Mouse (Mus musculus) limb, embryonic 11.5 days (tissue): ENCODE measurements around the gene Csn1s2b. TPM values are rescaled to one million over a fixed set of nuclear protein-coding genes. Genes with fewer than 3 reads are reported as not detected.

Experiments
- ATAC-seq: fragments of 200-750 bp; cut with Nextera tagmentation; 2 replicates; pipeline ENCODE4 v1.8.0; 2017; ENCODE audit warnings: low read depth; ENCODE audit not compliant: insufficient number of reproducible peaks, low FRiP score, low TSS enrichment
- DNase-seq: peaks from one replicate; pipeline ENCODE4 v3.0.0-alpha.2; 2015; ENCODE audit warnings: low spot score
- H3K27ac ChIP-seq: fragments of 300-500 bp; sonication (generic); replicated peaks from 2 replicates; pipeline ENCODE4 v1.5.1; 2014; ENCODE audit warnings: low read depth, mild to moderate bottlenecking, low read length
- H3K27me3 ChIP-seq: fragments of 300-500 bp; sonication (generic); 2 replicates; pipeline ENCODE4 v1.6.1; 2014; ENCODE audit warnings: mild to moderate bottlenecking, low read length, mixed read lengths; ENCODE audit not compliant: control insufficient read depth, insufficient read depth
- H3K36me3 ChIP-seq: fragments of 300-500 bp; sonication (generic); 2 replicates; pipeline ENCODE4 v1.6.1; 2014; ENCODE audit warnings: mild to moderate bottlenecking, low read length, moderate library complexity, mixed read lengths; ENCODE audit not compliant: control insufficient read depth, insufficient read depth
- H3K4me1 ChIP-seq: fragments of 300-500 bp; sonication (generic); 2 replicates; pipeline ENCODE4 v1.6.1; 2014; ENCODE audit warnings: low read length, mixed read lengths; ENCODE audit not compliant: control insufficient read depth, insufficient read depth
- H3K4me2 ChIP-seq: fragments of 300-500 bp; sonication (generic); 2 replicates; pipeline ENCODE4 v1.6.1; 2014; ENCODE audit warnings: low read depth, mild to moderate bottlenecking, moderate library complexity; ENCODE audit not compliant: severe bottlenecking
- H3K4me3 ChIP-seq: fragments of 300-500 bp; sonication (generic); 2 replicates; pipeline ENCODE4 v1.5.1; 2014; ENCODE audit warnings: low read depth, low read length
- H3K9ac ChIP-seq: fragments of 300-500 bp; sonication (generic); 2 replicates; pipeline ENCODE4 v1.6.1; 2014; ENCODE audit warnings: mild to moderate bottlenecking, low read length
- H3K9me3 ChIP-seq: fragments of 300-500 bp; sonication (generic); 2 replicates; pipeline ENCODE4 v1.6.1; 2016; ENCODE audit warnings: low read length; ENCODE audit not compliant: control insufficient read depth
- WGBS: fragments of 180-500 bp; shearing (Covaris S2); extraction: QIAGEN DNeasy Blood & Tissue Kit; methylation state at CpG from one replicate; pipeline ENCODE4 v1.1.7; 2014; 5-methylcytosine and 5-hydroxymethylcytosine counted together
- polyA plus RNA-seq: library from polyadenylated mRNA; unstranded; fragments of >200 nt; fragmentation: Nextera tagmentation; extraction: Ambion mirVana; gene quantifications from 2 replicates; pipeline ENCODE4 v1.2.1, GENCODE M21; 2014

Csn1s2b gene
- polyA plus RNA-seq, 1 experiment from 2014 or later = not detected

DNA sequence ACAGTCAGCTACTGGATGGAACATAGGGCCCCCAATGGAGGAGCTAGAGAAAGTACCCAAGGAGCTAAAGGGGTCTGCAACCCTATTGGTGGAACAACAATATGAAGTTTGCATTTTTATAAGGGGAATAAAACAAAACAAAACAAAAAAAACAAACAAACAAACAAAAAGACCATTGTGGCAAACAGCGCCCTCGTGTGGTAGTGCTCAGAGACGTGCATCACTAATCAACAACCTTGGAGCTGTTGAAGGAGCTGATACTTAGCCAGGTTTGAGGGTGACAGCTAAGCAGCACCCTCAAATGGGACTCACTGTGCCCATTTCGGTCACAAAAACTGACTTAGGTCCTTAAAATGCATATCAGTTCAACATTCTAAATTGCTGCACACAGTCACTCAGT, 63.5 kb downstream of the Csn1s2b start:
- no peaks in the 10 kb centered on the region for H3K36me3 ChIP-seq
- peak; percentile 25 for DNase-seq
- H3K4me3 ChIP-seq = no peak overlapping the region
- no peak overlapping the region for H3K4me2 ChIP-seq
- no peak overlapping the region for H3K9ac ChIP-seq
- no peak overlapping the region for H3K27ac ChIP-seq
- H3K9me3 ChIP-seq = no peaks in the 10 kb centered on the region
- H3K27me3 ChIP-seq = no peaks in the 10 kb centered on the region
- H3K4me1 ChIP-seq = no peaks in the 10 kb centered on the region
- ATAC-seq = no peak
- WGBS = 26% methylated on average over 4 of the region's 4 CpGs

Other genes starting within 250 kb of the Csn1s2b start
- not detected in 2 replicates for gene Sult1d1, start 239.1 kb upstream of the Csn1s2b start, polyA plus RNA-seq
- not detected in 2 replicates for gene Sult1e1, start 216.5 kb upstream of the Csn1s2b start, polyA plus RNA-seq
- gene Csn1s1, start 141.9 kb upstream of the Csn1s2b start, polyA plus RNA-seq = not detected in 2 replicates
- gene Csn2, start 108.5 kb upstream of the Csn1s2b start, polyA plus RNA-seq = not detected in 2 replicates
- not detected in 2 replicates for gene Csn1s2a, start 33.5 kb upstream of the Csn1s2b start, polyA plus RNA-seq
- not detected in 2 replicates for gene Prr27, start 17.6 kb downstream of the Csn1s2b start, polyA plus RNA-seq
- gene Odam, start 76.9 kb downstream of the Csn1s2b start, polyA plus RNA-seq = not detected in 2 replicates
- gene Csn3, start 117.5 kb downstream of the Csn1s2b start, polyA plus RNA-seq = not detected in 2 replicates
- gene 2310003L06Rik, start 161.4 kb downstream of the Csn1s2b start, polyA plus RNA-seq = not detected in 2 replicates
- gene Gm28434, start 161.4 kb downstream of the Csn1s2b start, polyA plus RNA-seq = not detected in 2 replicates
- gene Cabs1, start 171.4 kb downstream of the Csn1s2b start, polyA plus RNA-seq = not detected in 2 replicates
- not detected in 2 replicates for gene Smr3a, start 194.5 kb downstream of the Csn1s2b start, polyA plus RNA-seq